Mouse (Mus musculus) liver, postnatal 0 days (tissue): ENCODE results near the gene Gtpbp3.

Experiments
- CTCF ChIP-seq: sonication (generic); IDR thresholded peaks from 2 replicates; pipeline ENCODE4 v1.5.1; 2016; ENCODE audit warnings: antibody characterized with exemption, low read depth
- EP300 ChIP-seq: IDR thresholded peaks from 2 replicates; pipeline ENCODE4 v1.6.1; 2016; ENCODE audit warnings: antibody characterized with exemption, low read depth, mild to moderate bottlenecking

GRCm38 (mm10) chr8:71469411-71469810, 18.5 kb upstream of the Gtpbp3 start:
- TF ChIP-seq CTCF: no peak
- no peak for TF ChIP-seq EP300
